Mouse (Mus musculus) adrenal gland, postnatal 25 days (tissue): ENCODE measurements around the gene A4galt. TPM values are rescaled to one million over a fixed set of nuclear protein-coding genes. Genes with fewer than 3 reads are reported as not detected.

Source experiments
- DNase-seq: peaks from one replicate; pipeline ENCODE4 v3.0.0; 2021; ENCODE audit warnings: mixed read lengths
- total RNA-seq: library from RNA; stranded (reverse); gene quantifications from 2 replicates; pipeline ENCODE4 v1.2.3, GENCODE M21; 2021

Gene A4galt
- total RNA-seq, 1 experiment from 2014 or later: 7.7 TPM

DNA sequence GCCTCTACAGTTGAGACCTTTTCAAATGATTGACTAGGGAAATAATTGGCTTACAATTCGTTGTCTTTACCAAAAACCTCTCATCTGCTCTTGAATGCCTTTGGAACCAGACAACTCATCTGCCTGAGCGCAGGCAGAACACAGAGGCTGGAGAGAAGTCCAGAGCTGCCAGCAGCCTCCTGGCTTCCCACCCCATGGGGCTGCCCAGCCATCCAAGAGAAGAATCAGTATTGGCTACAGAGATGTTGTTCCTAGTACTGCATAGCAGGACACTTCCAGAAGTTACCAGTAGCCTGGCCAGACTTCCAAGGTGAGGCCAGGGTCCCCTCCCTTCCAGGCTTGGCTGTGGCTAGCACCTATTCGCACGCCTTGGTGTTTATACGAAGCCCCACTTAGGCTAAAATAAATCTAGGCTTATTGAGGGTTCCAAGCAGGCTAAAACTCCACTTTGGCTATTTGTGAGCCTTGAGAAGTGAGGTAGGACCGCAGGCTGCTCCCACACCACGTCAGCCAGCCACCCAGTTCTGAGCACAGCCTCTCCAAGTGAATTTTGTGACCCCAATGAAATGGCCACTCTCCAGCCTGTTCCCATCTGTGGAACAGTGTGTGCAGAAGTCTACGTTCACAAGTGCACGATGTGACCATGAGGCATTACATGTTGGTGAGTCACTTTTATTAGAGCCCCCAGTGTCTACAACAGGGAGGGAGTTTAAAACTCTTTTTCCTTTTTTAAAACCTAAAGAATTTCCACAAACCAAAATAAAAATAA, 25.3 kb downstream of the A4galt start:
- DNase-seq: no peak

DNA sequence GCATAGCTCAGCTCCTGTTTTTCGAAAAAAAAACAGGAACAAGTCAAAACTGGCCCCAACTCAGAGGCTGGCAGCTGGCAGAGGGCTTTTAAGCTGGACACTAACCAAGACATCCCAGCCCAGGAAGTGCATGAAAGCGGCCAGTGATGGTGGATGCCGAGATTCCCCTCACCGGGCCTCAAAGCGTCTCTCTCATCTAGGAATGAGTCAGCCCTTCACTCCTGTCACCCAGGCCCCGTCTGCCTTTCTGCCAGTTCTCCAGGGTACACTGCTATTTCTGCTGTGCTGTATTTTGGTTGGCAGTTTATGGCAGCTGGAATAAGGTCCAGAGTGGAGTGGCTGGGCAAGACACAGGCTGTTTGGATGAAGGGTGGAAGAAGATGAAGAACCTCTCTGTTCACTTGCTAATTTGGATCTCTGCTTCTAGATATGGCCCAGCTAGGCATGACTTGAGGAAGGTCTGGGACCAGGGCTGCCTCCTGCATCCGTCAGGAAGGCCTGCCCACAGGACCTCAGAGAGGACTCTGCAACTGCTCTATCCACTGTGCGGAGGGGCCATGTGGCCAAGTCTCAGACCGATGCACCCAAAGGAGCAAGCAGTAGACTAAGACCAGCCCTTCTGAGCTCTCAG, 27.3 kb downstream of the A4galt start:
- DNase-seq: peak; percentile 46

DNA sequence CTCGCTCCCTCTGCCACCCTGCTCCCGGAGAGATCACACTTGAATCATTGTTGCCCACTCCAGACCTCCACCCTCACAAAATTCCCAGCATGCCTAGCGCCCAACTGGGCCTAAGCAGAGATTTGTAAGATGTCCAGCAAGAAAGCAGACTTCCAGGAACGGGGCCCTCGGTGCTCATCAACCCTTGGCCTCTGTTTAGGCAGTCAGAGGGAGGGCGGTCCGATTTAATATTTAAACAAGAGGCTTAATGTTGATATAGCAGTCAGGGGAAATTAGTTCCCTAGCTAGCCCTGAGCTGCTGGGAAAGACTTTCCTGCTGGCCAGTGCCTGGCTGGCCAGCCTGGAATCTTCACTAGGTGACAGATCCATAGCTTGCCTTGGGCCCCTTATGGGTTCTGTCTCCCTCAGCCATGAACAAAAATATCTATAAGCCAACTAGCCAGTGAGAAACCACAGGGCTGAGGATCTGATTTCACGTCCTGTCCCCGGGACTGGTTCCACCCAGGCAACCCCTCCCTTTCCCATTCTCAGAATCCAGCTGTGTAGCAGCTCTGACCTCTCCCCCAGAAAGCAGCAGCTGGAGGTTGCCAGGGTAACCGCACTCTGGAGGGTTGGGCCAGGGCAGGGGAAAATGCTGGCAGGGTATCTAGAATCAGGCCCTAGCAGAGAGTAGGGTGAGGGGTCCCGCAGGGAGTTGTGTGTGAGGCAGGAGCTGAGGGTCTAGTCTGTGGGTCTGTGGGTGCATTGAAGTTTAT, 28.2 kb downstream of the A4galt start:
- peak; percentile 29 for DNase-seq

DNA sequence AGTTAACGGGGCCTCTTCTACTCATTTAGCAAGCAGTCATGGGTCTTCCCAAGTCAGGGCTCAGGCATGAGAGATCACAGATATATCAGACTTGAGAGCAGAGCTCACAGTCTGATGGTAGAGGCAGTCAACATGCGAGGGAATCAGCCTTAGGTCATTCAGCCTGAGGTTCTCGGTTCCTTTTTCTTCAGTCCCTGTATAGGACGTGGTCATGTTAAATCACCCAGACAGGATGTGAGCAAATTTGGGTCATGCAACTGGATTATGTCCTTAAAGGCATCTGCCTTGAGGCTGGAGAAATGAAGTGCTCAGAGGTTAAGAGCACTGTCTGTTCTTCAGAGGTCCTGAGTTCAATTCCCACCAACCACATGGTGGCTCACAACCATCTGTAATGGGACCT, 29.9 kb downstream of the A4galt start:
- no peak for DNase-seq

DNA sequence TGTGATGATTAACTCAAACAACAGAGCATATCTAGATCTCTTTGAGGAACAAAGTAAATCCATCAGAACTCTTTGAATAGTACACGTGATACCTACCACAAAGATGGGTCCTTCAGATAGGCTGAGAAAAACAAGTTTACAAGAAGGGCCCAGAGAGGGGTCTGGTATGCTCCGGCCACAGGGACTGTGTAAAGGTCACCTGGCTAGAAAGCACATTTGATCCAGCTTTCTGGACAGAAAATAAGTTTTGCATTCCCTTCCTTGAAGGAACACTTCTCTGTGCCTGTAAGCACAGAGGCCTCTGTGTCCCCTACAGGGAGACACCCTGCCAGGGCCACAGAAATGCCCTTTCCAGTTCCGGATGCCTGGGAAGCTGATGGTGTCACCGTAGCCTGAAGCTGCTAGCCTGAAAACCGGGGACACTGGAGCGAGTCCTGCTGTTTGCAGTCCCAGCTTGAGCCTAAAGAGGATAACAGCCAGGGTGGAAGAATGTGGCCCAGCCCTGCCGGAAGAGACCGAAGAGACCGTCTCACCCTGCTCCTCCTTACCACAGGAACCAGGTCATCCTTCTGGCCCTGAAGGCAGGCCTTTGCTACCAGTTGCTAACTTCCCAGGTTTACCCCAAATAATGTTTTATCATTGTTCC, 31.1 kb downstream of the A4galt start:
- DNase-seq: no peak

DNA sequence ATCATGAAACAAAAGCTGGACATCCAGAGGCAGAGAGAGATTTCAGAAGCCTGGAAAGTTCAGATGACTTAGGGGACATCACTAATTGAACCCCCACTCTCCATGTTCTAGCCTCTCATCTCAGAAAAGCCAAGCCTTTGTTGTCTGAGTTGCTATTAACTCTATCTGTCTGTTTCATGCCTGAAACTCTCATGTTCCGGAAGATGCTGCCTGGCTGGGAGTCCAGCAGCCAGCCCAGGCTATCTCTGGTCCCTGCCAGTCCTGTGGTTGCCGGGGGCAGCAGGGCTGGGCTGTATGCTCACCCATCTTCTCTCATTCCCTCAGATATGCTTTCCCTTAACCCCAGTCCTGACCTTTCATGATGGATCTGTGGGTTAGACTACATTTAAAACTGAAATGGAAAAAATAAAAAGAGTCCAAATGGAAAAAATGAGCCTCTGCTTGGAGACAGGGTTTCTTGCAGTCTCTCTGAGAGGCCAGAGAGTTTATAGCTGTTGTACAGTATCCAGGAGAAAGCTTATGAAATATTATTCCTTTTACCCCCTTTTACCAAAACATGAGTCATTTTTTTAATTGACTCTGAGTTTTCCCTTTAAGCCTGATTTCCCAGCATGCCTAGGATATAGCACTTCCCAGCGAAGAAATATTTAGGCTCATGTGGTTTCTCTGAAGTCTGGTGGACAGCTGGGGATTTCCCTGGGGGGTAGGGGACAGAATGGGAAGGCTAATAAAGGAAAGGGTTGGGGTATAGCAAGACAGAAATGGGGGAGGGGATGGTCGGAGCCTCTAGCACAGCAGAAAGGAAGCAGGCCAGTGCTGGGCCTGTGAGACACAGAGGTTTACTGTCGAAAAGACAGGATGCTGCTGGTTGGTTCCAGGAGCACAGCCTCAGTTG, 36.0 kb downstream of the A4galt start:
- DNase-seq: no peak

DNA sequence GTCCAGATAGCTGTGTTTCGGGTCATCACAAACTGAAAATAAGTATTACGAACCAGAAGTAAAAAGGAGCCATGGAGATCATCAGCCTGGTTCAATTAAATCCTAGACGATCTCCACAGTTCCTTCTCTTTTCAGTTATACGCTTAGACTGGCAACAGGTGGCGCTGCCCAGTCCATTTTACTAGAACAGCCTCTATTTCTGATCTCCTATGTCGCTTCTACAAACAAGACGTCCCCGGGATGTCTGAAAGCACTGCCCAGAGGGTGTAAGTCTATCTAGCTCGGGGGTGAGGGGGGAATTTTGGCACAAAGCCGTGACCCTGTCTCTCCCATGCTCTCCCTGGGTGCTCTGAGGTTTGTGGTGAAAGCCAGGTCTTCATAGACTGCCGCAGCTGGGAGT, 41.3 kb downstream of the A4galt start:
- DNase-seq: peak; percentile 66

DNA sequence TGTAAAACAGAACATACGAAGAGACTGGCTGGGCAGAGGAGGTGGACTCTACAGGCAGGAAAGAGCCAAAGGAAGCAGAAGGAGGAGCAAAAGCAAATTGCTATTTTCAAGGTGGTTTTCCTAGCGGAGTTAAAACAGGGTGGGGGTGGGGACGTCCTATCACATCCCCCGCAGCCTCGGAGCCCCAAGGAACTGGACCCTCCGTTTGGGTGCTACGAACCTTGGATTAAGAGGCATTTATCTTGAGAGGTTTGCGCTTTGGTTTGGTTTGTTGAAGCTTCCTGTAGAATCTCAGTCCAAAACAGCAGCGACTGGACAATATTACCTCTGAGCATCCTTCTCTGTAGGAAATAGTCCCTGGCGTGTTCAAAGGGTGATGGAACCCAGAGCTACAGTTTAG, 41.9 kb downstream of the A4galt start:
- DNase-seq: no peak

DNA sequence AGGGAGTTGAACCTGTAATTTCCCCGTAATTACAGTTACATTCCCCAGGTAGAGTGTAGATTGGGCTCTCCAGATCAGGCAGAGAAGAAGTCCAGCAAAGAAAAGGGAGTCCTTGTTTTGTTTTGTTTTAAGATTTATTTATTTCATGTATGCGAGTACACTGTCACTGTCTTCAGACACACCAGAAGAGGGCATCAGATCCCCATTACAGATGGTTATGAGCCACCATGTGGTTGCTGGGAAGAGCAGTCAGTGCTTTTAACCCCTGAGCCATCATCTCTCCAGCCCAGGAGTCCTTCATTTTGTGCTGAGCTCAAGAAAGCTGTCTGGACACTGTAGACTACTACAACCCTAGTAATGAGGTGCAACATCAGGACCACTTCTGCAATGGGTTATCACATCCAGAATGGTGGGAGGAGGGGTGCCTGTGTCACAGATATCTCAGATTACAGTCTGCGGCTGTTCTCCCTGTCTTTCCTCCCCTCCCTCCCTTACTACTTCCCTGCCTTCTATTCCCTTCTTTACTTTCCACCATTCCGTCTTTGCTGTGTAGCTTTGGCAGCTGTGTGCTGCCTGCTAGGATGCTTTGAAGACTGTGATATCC, 42.4 kb downstream of the A4galt start:
- no peak for DNase-seq

DNA sequence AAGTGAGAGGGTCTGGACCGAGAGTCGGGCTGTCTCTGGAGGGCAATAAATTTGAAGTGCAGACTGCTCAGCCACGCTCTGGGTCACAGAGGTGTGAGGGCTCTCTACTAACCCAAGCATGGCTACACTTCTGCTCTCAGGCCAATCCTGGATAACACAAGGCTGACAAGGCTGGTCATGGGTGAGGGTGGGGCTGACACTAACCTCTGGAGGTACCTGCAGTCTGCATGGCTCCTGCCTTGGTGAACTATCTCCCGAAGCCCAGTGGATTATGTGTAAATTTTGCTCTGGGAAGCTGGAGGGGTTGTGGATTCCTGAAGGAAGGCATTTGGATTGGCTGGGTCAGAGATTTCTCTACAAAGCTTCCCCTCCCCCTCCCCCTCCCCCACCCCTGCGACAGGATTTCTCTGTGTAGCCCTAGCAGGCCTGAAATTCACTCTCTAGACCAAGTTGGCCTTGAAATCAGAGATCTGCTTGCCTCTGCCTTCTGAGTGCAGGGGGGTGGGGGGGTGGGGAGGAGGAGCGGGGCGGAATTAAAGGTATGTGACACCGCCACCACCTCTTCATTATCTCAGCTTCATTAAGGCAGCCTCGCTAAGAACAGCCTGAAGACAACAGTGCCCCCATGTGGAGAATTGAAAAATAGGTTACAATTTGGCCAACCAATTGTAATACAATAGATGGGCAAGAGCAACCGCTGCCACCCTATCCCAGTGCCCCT, 46.7 kb downstream of the A4galt start:
- DNase-seq: no peak

DNA sequence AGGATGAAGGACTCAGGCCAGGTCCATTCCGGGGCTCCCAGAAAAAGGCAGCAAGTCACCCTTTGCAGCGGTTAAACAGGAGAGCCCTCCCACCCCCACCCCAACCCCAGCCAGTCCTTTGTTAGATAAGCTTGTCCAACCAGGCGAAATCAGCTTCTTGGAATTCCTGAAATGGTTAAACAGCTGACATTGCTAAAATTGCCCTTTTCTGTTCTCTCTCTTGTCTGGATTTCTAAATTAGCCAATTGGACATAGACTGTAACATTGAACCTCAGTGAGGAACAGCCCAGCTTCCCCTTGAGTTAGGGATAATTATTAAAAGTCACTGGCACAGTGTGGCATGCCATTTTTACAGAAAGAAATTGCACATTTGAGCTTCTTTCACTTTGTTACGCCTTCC, 49.2 kb downstream of the A4galt start:
- no peak for DNase-seq

DNA sequence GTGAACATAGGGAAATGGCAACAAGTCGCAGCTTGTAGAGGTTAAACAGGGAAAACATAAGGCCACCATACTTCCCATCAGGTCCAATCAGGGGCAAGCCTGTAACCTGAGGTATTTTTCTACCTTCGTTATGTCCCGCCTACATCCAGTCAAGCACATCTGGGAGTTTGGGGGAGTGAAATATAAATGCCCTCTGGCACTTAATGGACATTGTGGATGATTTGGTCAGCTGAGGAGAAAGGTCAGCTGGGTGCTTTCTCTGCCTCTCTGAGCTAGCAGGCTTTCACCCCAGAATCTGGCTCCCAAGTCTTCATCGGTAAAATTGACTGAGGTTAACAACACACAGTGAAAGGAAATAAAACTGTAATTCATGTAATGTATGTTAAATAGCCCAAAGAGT, 58.2 kb downstream of the A4galt start:
- no peak for DNase-seq

DNA sequence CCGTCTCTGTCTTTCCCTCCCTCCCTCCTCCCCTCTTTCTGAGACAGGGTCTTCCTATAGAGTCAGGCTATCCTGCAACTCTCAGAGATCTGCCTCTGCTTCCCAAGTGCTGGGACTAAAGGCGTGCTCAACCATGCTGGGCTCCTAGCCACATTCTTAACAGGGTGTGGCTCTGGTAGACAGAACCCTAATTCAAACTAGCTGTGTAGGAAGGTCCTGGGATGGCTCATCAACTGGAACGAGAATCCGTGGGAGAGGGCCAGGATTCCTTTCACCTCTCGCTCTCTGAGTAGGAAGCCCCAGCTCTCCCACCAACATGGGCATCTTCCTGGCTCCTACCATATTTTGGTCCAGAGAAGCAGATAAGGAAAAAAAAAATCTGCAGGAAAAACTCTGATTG, 69.2 kb downstream of the A4galt start:
- no peak for DNase-seq

DNA sequence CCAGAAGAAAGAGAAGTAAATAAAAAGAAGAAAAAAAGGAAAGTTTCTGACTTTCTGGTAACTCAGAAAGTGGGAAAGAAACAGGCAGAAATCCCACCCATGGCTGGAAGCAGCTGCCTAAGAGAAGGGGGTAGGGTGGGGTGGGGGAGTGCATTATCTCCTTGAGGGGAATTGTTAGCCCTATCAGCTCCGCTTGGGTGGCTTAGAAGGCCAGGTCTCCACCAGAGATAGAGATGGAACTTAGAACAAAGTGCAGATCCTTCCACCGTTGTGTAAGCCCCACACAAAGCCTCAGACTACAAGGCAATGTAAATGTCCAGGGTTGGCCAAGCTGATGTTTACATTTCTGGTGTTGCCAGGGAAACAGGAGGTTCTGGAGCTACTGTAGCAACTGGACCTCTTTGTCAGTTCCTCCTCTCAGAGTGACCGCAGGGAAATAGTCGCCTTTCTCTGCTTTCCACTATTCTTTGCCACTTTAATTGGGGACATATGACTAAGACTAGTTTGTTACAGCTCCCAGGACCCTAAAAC, 69.7 kb downstream of the A4galt start:
- DNase-seq: no peak

DNA sequence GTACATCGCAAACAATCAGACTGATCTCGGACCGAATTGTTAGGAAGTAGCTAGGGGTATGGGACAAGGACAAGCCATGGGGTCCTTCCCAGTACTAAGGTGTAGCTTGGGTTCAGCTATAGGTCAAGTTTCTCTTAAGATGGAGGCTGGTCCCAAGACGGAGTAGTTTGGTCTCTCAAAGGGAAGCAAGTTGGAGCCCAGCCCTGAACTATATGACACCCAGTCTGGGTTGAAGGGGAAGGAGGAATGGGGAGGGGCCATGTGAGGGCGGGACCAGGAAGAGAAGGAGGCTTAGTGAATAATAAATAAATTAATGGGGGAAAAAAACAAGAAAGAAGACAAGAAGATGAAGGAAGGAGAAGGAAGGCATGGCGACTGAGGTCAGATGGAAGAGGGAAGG, 71.6 kb downstream of the A4galt start:
- no peak for DNase-seq

Other genes starting within 250 kb of the A4galt start
- 1.2 and 1.5 TPM in 2 replicates for gene Nfam1, start 218.5 kb downstream of the A4galt start, total RNA-seq
- gene Serhl, start 162.3 kb downstream of the A4galt start, total RNA-seq: 53.0 and 70.8 TPM in 2 replicates
- 100 and 102 TPM in 2 replicates for gene Rrp7a, start 129.0 kb downstream of the A4galt start, total RNA-seq
- 108 and 124 TPM in 2 replicates for gene Poldip3, start 102.4 kb downstream of the A4galt start, total RNA-seq
- gene Cyb5r3, start 79.2 kb downstream of the A4galt start, total RNA-seq: 349 and 393 TPM in 2 replicates
- 25.0 and 29.6 TPM in 2 replicates for gene Arfgap3, start 98.5 kb upstream of the A4galt start, total RNA-seq
- gene Pacsin2, start 212.8 kb upstream of the A4galt start, total RNA-seq: 80.8 and 94.8 TPM in 2 replicates